Mouse (Mus musculus) mesoderm, embryonic 11.5 days (tissue): ENCODE measurements around the gene Nudt3.

Experiments
- DNase-seq: peaks from one replicate; pipeline ENCODE4 v3.0.0-alpha.2; 2012; ENCODE audit warnings: low read depth, low spot score

Nudt3 gene

GRCm38 (mm10) chr17:27549234-27549633 lies 74.1 kb downstream of the Nudt3 start:
- DNase-seq = no peak

GRCm38 (mm10) chr17:27547253-27547868 lies 75.9 kb downstream of the Nudt3 start:
- DNase-seq = no peak

- no peak for DNase-seq
These were observed 76.7 kb downstream of the Nudt3 start for GRCm38 (mm10) chr17:27546574-27547085.

DNA sequence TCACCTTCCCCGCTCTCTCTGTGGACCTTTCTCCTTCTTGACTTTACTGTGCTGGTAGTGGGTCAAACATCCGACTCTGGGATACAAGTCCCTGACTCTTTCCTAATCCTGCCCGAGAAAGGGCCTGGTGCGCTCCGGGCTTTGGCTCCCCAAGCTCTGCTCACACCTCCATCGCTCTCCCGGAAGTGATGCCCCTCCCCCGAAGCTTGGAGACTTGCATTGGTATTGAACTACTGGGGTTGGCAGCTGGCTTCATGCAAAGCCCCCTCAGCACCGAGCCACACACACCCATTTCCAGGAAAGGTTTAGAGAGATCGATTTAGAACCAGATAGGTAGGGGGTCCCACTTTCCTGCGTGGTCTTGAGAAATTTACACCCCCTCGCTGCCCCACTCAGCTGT lies 77.3 kb downstream of the Nudt3 start:
- no peak for DNase-seq

DNA sequence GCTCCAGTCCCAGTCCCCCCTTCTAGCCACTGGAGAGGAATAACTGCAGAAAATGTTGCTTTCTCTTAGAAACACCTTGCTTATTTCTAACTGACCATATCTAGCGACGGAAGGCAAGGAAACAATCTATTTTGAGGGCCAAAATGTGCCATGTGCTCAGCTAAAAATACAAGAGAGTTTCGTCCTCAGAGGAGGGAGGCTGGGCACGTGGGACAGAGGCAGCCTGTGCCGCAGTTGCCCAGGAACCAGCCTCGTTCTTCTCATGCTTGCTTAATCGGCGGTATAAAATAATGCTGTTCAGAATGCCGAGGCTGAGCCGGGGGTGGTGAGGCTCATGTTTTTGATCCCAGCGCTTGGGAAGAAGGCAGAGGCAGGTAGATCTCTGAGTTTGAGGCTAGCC lies 78.7 kb downstream of the Nudt3 start:
- no peak for DNase-seq

- no peak for DNase-seq
These were observed 81.3 kb downstream of the Nudt3 start for GRCm38 (mm10) chr17:27541984-27542383.

DNA sequence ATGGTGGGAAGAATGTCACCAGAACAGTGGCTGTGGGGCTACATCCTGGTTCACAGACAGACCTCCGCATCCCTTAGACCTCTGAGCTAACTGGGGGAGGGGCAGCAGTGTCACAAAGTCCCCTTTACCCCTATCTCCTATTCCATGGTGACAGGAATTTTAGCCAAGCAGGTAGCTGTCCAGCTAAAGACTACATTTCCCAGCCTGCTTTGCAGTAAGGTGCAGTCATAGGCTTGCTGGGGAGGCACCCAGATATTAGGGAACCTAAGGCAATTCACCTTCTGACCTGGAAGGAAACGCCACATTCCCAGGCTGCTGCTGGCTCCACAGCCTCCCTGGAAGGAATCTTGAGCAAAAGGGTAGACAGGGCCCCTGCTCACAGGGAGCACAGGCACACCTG lies 82.0 kb downstream of the Nudt3 start:
- DNase-seq = no peak

DNA sequence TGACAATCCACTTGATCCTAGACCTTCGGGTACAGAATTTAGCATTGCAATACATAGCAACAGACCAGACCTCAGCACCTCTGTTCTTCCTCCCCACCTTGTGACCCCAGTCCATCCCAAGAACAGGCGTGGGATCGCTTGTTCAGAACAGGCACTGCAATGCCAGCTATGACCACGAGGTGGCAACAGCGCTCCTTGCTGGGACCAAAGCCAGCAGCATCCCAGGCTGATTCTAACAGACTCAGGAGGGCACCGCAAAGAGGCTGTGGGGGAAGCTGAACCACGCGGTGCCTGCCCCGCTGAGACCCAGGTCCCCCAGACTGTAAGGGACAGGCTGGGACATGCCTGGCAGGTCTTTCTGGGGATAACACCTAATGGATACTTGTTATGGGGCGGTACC lies 88.6 kb downstream of the Nudt3 start:
- DNase-seq = peak; percentile 94

DNA sequence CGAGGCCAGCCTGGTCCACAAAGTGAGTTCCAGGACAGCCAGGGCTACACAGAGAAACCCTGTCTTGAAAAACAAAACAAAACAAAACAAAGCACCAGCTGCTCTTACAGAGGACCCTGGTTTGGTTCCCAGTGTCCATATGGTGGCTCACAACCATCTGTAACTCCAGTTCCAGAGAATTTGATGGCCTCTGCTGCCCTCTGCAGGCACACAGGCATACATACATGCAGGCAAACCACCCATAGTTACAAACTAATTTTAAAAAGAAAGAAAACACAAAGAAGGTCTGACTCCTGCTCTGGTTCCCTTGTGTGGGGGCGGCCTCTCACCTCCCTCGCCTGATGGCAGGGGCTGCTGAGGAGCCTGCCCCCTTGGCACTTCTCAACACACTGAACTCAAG lies 89.9 kb downstream of the Nudt3 start:
- no peak for DNase-seq

DNA sequence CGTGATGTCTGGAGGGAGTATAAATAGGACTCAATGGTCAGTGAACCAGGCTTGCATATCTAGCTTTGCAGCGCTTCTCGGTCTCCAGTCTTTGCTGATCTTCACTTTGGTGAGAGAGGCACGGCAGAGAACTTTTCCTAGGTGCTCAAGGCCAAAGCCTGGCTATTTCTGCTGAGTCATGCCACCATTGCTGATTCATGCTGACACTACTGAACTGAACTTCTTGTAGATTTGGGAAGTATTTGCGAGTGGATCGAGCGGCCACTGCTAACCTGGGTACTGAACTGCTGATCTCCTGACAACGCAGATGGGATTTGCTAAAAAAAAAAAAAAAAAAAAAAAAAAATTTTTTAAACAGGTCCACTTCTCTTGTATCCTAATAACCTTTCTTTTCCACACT lies 91.2 kb downstream of the Nudt3 start:
- no peak for DNase-seq
